Mouse (Mus musculus): ENCODE measurements around the gene Cass4. TPM values are rescaled to one million over a fixed set of nuclear protein-coding genes. Genes with fewer than 3 reads are reported as not detected.

Cass4 gene
- polyA plus RNA-seq, 1 experiment, result 2.2 TPM

DNA sequence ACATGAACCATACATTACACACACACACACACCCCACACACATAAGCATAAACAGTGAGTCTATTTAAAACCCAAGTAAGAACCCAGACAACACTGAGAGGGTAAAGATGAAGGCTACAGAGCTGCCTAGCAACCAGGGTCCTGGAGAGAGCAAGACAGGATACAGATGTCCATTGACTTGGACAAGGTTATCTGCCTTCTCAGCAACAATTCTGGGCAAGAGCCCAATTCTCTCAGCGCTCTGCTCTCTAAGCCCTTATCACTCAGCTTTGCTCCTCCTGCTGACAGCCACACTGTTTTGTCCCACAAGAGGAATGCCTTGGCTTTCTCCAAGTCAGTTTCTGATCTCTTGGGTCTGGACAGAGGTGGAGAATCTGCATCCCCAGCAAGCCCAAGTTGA is 37.0 kb downstream of the Cass4 start:
- TF ChIP-seq POLR2A (IDR thresholded peaks at IDR 0.05; ENCODE audit: borderline replicate concordance, low read depth, low read length), result no peak
- TF ChIP-seq CTCF (IDR thresholded peaks at IDR 0.05; ENCODE audit: low read depth, low read length), result no peak
- Histone ChIP-seq H3K4me3 (ENCODE audit: insufficient read depth, low read length) (no peak overlapping the region), H3K4me1 (ENCODE audit: control insufficient read depth, insufficient read depth, low read length) (no peaks in the 10 kb centered on the region), H3K27ac (ENCODE audit: insufficient read depth, low read depth, low read length) (no peak overlapping the region)

DNA sequence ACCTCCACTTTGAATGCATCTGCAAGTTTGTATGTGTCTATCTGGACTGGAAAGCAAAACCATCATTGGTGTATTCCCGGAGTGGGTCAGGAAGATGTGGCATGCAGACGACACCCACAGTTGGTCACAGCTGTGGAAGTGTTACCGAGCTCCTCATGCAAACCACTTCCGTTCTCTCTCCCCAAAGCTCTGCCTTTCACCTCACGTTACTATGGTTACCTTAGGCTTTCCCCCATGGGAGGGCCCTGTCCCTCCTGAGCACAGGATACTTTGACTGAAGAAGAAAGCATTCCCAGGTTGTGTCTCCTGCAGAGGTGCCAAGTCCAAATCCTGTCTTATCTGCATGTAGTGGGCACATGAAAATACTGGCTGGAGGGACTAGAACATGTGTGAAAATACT is 40.2 kb downstream of the Cass4 start:
- Histone ChIP-seq H3K27ac (ENCODE audit: insufficient read depth, low read depth, low read length) (no peak overlapping the region), H3K4me3 (ENCODE audit: insufficient read depth, low read length) (no peak overlapping the region), H3K4me1 (ENCODE audit: control insufficient read depth, insufficient read depth, low read length) (peaks cover 24% of the 10 kb centered on the region)
- TF ChIP-seq POLR2A (IDR thresholded peaks at IDR 0.05; ENCODE audit: borderline replicate concordance, low read depth, low read length) (no peak), CTCF (IDR thresholded peaks at IDR 0.05; ENCODE audit: low read depth, low read length) (no peak)

DNA sequence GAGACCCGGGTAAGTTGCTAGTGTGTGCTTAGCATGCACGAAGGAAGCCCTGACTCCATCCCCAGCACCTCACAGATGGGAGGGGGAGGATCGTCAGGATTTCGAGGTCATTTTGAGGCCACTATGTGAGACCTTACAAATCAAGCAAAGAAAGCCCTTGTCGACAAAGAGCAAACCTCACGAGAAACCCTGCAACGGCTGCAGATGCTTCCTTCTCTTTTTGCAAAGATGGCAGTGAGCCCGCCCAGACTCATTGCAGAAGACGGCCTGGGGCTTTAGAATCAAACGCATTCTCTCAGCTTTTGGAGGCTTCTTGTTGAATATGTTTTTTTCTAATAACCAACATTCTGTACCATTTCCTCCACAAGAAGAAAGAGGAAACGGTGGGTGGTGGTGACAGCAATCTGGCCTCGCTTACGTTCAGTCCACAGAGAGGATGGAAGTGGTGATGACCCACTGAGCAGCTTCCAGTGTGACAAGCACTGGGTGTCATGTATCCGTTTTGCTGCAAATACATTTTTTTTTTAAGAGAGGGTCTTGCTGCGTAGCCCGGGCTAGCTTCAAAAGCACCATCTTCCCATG is 43.9 kb downstream of the Cass4 start:
- Histone ChIP-seq H3K4me1 (ENCODE audit: control insufficient read depth, insufficient read depth, low read length) (peaks cover 38% of the 10 kb centered on the region), H3K27ac (ENCODE audit: insufficient read depth, low read depth, low read length) (peak overlapping the region; percentile 66)

DNA sequence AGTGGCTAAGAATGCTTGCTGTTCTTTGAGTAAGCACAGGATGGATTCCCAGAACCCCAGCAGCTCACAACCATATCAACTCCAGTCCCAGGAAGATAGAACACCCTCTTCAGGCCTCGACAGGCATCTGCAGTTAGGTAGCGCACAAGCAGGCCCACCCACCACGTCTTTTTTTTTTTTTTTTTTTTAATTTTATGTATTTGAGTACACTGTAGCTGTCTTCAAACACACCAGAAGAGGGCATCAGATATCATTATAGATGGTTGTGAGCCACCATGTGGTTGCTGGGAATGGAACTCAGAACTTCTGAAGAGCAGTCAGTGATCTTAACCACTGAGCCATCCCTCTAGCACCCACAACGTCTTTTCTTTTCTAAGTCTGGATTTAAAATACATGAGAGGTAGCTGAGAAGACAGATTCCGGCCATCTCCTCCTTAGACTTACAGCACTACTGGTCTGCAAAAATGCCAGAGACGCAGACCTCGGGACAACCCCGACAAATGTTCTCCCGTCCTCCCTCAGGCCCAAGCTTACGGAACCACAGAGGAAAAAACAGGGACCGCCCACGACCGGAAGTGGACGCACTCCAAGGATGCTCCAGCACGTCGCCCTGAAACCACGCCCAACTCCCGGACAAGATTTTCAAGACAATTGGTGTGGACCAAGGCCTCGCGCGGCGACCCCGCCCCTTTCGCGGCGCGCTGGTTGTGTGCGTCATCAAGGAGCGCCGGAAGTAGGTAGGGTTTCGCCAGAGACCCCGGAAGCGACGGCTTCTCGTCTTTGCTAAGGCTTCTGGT is 46.4 kb downstream of the Cass4 start, which contains the start of gene Rtf2:
Rtf2 (plus strand) TSS at position 714 of the 797 bp plus-strand sequence.
- Histone ChIP-seq H3K4me3 (ENCODE audit: insufficient read depth, low read length) (peak within 1 kb of the TSS; percentile 83), H3K27ac (ENCODE audit: insufficient read depth, low read depth, low read length) (peak within 1 kb of the TSS; percentile 86), H3K4me1 (ENCODE audit: control insufficient read depth, insufficient read depth, low read length) (peaks cover 38% of the 10 kb centered on the region)
- no peak for TF ChIP-seq CTCF (IDR thresholded peaks at IDR 0.05; ENCODE audit: low read depth, low read length)
- TF ChIP-seq POLR2A (IDR thresholded peaks at IDR 0.05; ENCODE audit: borderline replicate concordance, low read depth, low read length), result 0 out of 2 replicates have a peak, but pooled peaks have one; percentile 35

More for the DNA sequence above, 43.9 kb downstream of the Cass4 start:
- H3K4me3 ChIP-seq (ENCODE audit: insufficient read depth, low read length), result peak overlapping the region; percentile 2; the same call in 1 of the 2 replicates
- TF ChIP-seq CTCF (IDR thresholded peaks at IDR 0.05; ENCODE audit: low read depth, low read length) (no peak), POLR2A (IDR thresholded peaks at IDR 0.05; ENCODE audit: borderline replicate concordance, low read depth, low read length) (no peak)

DNA sequence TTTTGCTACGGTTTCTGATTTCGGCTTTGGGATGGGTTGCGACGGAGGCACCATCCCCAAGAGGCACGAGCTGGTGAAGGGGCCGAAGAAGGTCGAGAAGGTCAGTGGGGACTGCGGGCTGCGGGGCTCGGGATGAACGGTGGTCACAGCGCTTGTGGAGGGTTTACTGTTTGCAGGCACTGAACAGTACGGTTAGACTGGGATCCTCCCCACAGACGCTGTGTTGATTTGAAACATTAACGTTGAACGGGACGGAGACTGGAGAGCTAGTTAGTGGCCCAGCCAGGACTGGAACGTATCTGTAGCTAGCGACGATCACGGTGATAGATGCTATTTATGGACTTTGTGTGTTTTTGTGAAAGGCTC is 47.0 kb downstream of the Cass4 start:
- H3K27ac ChIP-seq (ENCODE audit: insufficient read depth, low read depth, low read length), result peak overlapping the region; percentile 64
- TF ChIP-seq POLR2A (IDR thresholded peaks at IDR 0.05; ENCODE audit: borderline replicate concordance, low read depth, low read length) (no peak), CTCF (IDR thresholded peaks at IDR 0.05; ENCODE audit: low read depth, low read length) (no peak)
- peak overlapping the region; percentile 76 for H3K4me3 ChIP-seq (ENCODE audit: insufficient read depth, low read length)
- peaks cover 38% of the 10 kb centered on the region for H3K4me1 ChIP-seq (ENCODE audit: control insufficient read depth, insufficient read depth, low read length)

DNA sequence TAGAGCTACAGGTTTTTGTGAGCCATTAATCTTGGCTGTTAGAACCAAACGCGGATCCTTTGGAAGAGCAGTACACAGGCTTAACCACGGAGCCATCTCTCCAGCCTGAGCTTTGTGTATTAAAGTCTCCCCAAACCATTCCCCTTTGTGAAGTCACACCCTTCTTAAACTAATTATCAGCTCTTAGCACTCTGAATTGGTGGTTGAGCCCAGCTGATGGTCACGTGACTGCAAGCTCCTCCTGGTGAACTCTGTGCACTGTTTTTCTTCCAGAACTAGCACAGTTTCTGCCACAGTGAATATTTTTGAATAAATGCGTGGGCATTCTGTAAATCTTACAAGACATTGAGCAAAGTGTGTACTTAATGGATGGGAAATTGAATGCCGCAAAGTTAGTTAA is 47.6 kb downstream of the Cass4 start:
- peak overlapping the region; percentile 64 for H3K27ac ChIP-seq (ENCODE audit: insufficient read depth, low read depth, low read length)

DNA sequence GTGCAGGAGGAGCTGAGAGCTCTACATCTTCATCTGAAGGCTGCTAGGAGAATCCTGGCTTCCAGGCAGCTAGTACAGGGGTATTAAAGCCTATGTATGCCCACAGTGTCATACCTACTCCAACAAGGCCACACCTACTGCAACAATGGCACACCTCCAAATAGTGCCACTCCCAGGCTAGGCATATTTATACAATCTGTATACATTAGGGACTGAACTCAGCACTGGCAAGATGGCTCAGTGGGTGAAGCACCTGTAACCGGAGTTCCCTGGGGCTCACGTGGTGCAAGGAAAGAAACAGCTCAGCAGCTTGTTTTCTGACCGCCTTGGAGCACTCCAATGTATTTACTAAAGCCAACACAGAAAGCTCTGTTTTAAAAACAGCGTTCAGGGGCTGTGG is 52.0 kb downstream of the Cass4 start:
- TF ChIP-seq POLR2A (IDR thresholded peaks at IDR 0.05; ENCODE audit: borderline replicate concordance, low read depth, low read length), result no peak
- TF ChIP-seq CTCF (IDR thresholded peaks at IDR 0.05; ENCODE audit: low read depth, low read length), result no peak
- Histone ChIP-seq H3K4me3 (ENCODE audit: insufficient read depth, low read length) (no peak overlapping the region), H3K4me1 (ENCODE audit: control insufficient read depth, insufficient read depth, low read length) (peaks cover 7% of the 10 kb centered on the region), H3K27ac (ENCODE audit: insufficient read depth, low read depth, low read length) (no peak overlapping the region)

More for the DNA sequence above, 47.6 kb downstream of the Cass4 start:
- TF ChIP-seq CTCF (IDR thresholded peaks at IDR 0.05; ENCODE audit: low read depth, low read length) (no peak), POLR2A (IDR thresholded peaks at IDR 0.05; ENCODE audit: borderline replicate concordance, low read depth, low read length) (no peak)
- Histone ChIP-seq H3K4me3 (ENCODE audit: insufficient read depth, low read length) (peak overlapping the region; percentile 76), H3K4me1 (ENCODE audit: control insufficient read depth, insufficient read depth, low read length) (peaks cover 34% of the 10 kb centered on the region)

DNA sequence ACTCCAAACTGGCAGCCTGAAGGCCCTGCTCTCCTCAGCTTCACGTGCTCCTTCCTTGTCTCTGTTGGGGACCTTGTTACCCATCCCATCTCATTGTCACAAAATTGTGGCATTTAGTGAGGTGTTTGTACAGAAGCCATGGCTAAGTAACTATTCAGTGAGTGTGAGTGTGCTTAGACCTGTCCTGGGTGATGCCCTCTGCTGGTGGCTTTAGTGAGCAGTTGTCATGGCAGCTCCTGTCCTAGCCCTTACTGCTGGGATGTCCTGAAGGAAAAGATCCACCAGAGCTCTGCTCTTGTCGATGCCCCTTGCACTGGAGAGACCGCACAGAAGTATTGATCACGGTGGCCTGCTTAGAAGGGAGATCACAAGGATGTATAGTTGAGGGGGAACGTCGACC is 53.7 kb downstream of the Cass4 start:
- no peaks in the 10 kb centered on the region for H3K4me1 ChIP-seq (ENCODE audit: control insufficient read depth, insufficient read depth, low read length)
- no peak overlapping the region for H3K4me3 ChIP-seq (ENCODE audit: insufficient read depth, low read length)
- TF ChIP-seq POLR2A (IDR thresholded peaks at IDR 0.05; ENCODE audit: borderline replicate concordance, low read depth, low read length) (no peak), CTCF (IDR thresholded peaks at IDR 0.05; ENCODE audit: low read depth, low read length) (peak; percentile 47)
- no peak overlapping the region for H3K27ac ChIP-seq (ENCODE audit: insufficient read depth, low read depth, low read length)

DNA sequence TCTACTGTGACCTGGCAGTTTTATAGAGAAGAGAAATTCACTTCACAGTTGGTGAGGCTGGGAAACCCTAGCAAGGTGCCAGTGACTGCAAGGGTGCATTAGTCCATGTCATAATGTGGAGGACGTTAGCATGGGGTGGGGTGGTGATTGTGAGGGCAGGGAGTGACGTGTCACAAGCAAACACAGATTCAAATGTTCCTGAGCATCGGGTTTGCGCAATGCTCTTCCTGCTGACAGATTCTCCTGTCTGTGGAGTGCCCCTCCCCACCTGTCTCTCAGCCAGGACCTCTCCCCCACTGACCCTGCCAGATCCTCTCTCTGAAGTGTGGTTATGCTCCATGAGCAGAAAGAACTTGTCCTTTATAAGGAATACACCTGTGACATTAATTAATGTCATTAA is 54.7 kb downstream of the Cass4 start:
- Histone ChIP-seq H3K4me3 (ENCODE audit: insufficient read depth, low read length) (no peak overlapping the region), H3K27ac (ENCODE audit: insufficient read depth, low read depth, low read length) (no peak overlapping the region)
- no peak for TF ChIP-seq CTCF (IDR thresholded peaks at IDR 0.05; ENCODE audit: low read depth, low read length)
- no peak for TF ChIP-seq POLR2A (IDR thresholded peaks at IDR 0.05; ENCODE audit: borderline replicate concordance, low read depth, low read length)

DNA sequence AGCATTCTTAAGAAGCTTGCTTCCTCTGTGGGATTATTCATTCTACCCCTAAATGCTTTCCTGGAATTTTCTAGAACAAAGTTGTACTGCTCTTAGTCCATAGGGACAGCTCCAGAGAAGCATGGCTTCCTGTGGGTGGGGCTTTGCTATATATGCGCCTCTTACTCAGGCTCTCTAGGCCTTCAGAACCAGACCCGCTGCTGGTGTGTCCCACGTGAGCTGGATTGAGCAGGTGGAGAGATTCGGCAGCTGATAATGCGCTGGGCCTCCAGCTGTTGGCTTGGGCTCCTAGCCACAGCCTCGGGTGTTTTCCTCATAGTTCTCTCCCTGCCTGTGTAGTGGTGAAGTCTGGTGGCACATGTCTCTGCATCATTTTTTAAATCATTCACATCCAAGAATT is 57.0 kb downstream of the Cass4 start:
- Histone ChIP-seq H3K27ac (ENCODE audit: insufficient read depth, low read depth, low read length) (no peak overlapping the region), H3K4me1 (ENCODE audit: control insufficient read depth, insufficient read depth, low read length) (no peaks in the 10 kb centered on the region), H3K4me3 (ENCODE audit: insufficient read depth, low read length) (no peak overlapping the region)
- no peak for TF ChIP-seq POLR2A (IDR thresholded peaks at IDR 0.05; ENCODE audit: borderline replicate concordance, low read depth, low read length)
- TF ChIP-seq CTCF (IDR thresholded peaks at IDR 0.05; ENCODE audit: low read depth, low read length), result no peak

More for the DNA sequence above, 54.7 kb downstream of the Cass4 start:
- no peaks in the 10 kb centered on the region for H3K4me1 ChIP-seq (ENCODE audit: control insufficient read depth, insufficient read depth, low read length)

All from bone marrow macrophage, adult 2 months (primary cell).